Mouse (Mus musculus) liver, postnatal 0 days (tissue): ENCODE results near the gene Vsig10. TPM values are rescaled to one million over a fixed set of nuclear protein-coding genes. Genes with fewer than 3 reads are reported as not detected.

Source experiments
- ATAC-seq: fragments of 200-750 bp; cut with Nextera tagmentation; 2 replicates; pipeline ENCODE4 v1.8.0; 2017; ENCODE audit warnings: mild to moderate bottlenecking, moderate library complexity
- DNase-seq: peaks from one replicate; pipeline ENCODE4 v3.0.0-alpha.2; 2016
- H3K27ac ChIP-seq: fragments of 300-500 bp; sonication (generic); 2 replicates; pipeline ENCODE4 v1.5.1; 2014; ENCODE audit warnings: antibody characterized with exemption, moderate library complexity, mild to moderate bottlenecking, low read depth
- H3K27me3 ChIP-seq: fragments of 300-500 bp; sonication (generic); 2 replicates; pipeline ENCODE4 v1.6.1; 2014; ENCODE audit warnings: low read length, control low read depth, mixed read lengths; ENCODE audit not compliant: insufficient read depth
- H3K36me3 ChIP-seq: fragments of 300-500 bp; sonication (generic); replicated peaks from 2 replicates; pipeline ENCODE4 v1.6.1; 2014; ENCODE audit warnings: mild to moderate bottlenecking, control low read depth, low read length, moderate library complexity, mixed read lengths; ENCODE audit not compliant: insufficient read depth
- H3K4me1 ChIP-seq: fragments of 300-500 bp; sonication (generic); 2 replicates; pipeline ENCODE4 v1.6.1; 2014; ENCODE audit warnings: antibody characterized with exemption, mild to moderate bottlenecking, control low read depth; ENCODE audit not compliant: insufficient read depth
- H3K4me2 ChIP-seq: fragments of 300-500 bp; sonication (generic); 2 replicates; pipeline ENCODE4 v1.6.1; 2014; ENCODE audit warnings: low read depth, mild to moderate bottlenecking, low read length, moderate library complexity, mixed read lengths
- H3K4me3 ChIP-seq: fragments of 300-500 bp; sonication (generic); 2 replicates; pipeline ENCODE4 v1.5.1; 2014; ENCODE audit warnings: low read depth, low read length
- H3K9ac ChIP-seq: fragments of 300-500 bp; sonication (generic); replicated peaks from 2 replicates; pipeline ENCODE4 v1.6.1; 2014; ENCODE audit warnings: mild to moderate bottlenecking, moderate library complexity
- H3K9me3 ChIP-seq: fragments of 300-500 bp; sonication (generic); 2 replicates; pipeline ENCODE4 v1.6.1; 2016; ENCODE audit warnings: mild to moderate bottlenecking, control low read depth, low read length, mixed read lengths
- CTCF ChIP-seq: sonication (generic); IDR thresholded peaks from 2 replicates; pipeline ENCODE4 v1.5.1; 2016; ENCODE audit warnings: antibody characterized with exemption, low read depth
- EP300 ChIP-seq: IDR thresholded peaks from 2 replicates; pipeline ENCODE4 v1.6.1; 2016; ENCODE audit warnings: antibody characterized with exemption, low read depth, mild to moderate bottlenecking
- WGBS: fragments of 180-500 bp; shearing (Covaris S2); extraction: QIAGEN DNeasy Blood & Tissue Kit; methylation state at CpG from one replicate; pipeline ENCODE4 v1.1.7; 2014; ENCODE audit not compliant: insufficient replicate concordance; 5-methylcytosine and 5-hydroxymethylcytosine counted together
- polyA plus RNA-seq: library from polyadenylated mRNA; unstranded; fragments of >200 nt; fragmentation: Nextera tagmentation; extraction: Ambion mirVana; gene quantifications from 2 replicates; pipeline ENCODE4 v1.2.1, GENCODE M21; 2015

Gene Vsig10
- polyA plus RNA-seq, 1 experiment from 2014 or later = 2.9 TPM

- Histone ChIP-seq H3K9me3 (no peaks in the 10 kb centered on the region), H3K27ac (peak overlapping the region; percentile 98), H3K9ac (peak overlapping the region; percentile 93), H3K36me3 (no peaks in the 10 kb centered on the region), H3K4me3 (peak overlapping the region; percentile 89), H3K4me1 (peaks cover 27% of the 10 kb centered on the region), H3K4me2 (peak overlapping the region; percentile 77), H3K27me3 (no peaks in the 10 kb centered on the region)
- TF ChIP-seq CTCF (no peak), EP300 (no peak)
- 3% methylated on average over 24 of the region's 24 CpGs for WGBS
- ATAC-seq (peak; percentile 44), DNase-seq (peak; percentile 66)
These were observed 37.7 kb downstream of the Vsig10 start for GRCm38 (mm10) chr5:117356365-117357128.

GRCm38 (mm10) chr5:117357129-117357477, 38.2 kb downstream of the Vsig10 start, which contains the start of gene Wsb2:
Gene Wsb2 (plus strand): TSS chr5:117357304.
- WGBS = 0% methylated on average over 13 of the region's 54 CpGs
- ATAC-seq (peak; percentile 70), DNase-seq (peak; percentile 91)
- no peaks in the 10 kb centered on the region for H3K27me3 ChIP-seq
- H3K9me3 ChIP-seq = no peaks in the 10 kb centered on the region
- peak within 1 kb of the TSS; percentile 89 for H3K4me3 ChIP-seq
- H3K9ac ChIP-seq = peak within 1 kb of the TSS; percentile 93
- H3K4me1 ChIP-seq = peaks cover 27% of the 10 kb centered on the region
- no peak for TF ChIP-seq EP300
- no peaks in the 10 kb centered on the region for H3K36me3 ChIP-seq
- H3K4me2 ChIP-seq = peak within 1 kb of the TSS; percentile 77
- H3K27ac ChIP-seq = peak within 1 kb of the TSS; percentile 98

- peak; percentile 47 for ATAC-seq
- peaks cover 29% of the 10 kb centered on the region for H3K4me1 ChIP-seq
- peak overlapping the region; percentile 98 for H3K27ac ChIP-seq
- TF ChIP-seq CTCF = no peak
- no peak for TF ChIP-seq EP300
- peak; percentile 45 for DNase-seq
- H3K4me2 ChIP-seq = peak overlapping the region; percentile 77
- peak overlapping the region; percentile 89 for H3K4me3 ChIP-seq
- no peaks in the 10 kb centered on the region for H3K27me3 ChIP-seq
- H3K9me3 ChIP-seq = no peaks in the 10 kb centered on the region
- 1% methylated on average over 40 of the region's 49 CpGs for WGBS
- no peaks in the 10 kb centered on the region for H3K36me3 ChIP-seq
- peak overlapping the region; percentile 93 for H3K9ac ChIP-seq
These were observed 38.8 kb downstream of the Vsig10 start for GRCm38 (mm10) chr5:117357478-117358247.

DNA sequence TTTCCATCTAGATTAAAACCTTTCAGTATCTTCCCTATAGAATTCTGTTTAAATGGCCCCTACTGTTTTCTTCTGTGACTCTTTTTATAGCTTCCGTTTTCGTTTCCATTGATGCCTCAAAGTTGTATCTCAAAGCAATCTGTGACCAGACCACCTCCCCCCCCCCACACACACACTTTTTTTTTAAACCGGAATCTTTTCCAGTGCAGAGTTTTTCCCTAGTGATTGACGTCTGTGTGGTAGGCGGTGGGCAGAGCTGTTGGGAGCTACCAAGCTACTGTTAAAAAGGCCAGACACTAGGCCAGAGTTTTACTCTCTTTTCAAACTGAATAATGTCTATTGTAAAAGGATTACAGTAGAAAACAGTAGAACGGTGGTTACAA, 39.4 kb downstream of the Vsig10 start:
- no peak for ATAC-seq
- Histone ChIP-seq H3K27ac (peak overlapping the region; percentile 98), H3K27me3 (no peaks in the 10 kb centered on the region), H3K4me3 (peak overlapping the region; percentile 89), H3K9me3 (no peaks in the 10 kb centered on the region), H3K9ac (peak overlapping the region; percentile 93), H3K4me2 (peak overlapping the region; percentile 77), H3K36me3 (no peaks in the 10 kb centered on the region), H3K4me1 (peaks cover 34% of the 10 kb centered on the region)
- TF ChIP-seq EP300 (no peak), CTCF (no peak)
- WGBS = 18% methylated on average over 6 of the region's 6 CpGs
- DNase-seq = no peak

- peak; percentile 84 for DNase-seq
- Histone ChIP-seq H3K4me3 (peak overlapping the region; percentile 89; the same call in 1 of the 2 replicates), H3K27me3 (no peaks in the 10 kb centered on the region), H3K4me2 (peak overlapping the region; percentile 77), H3K9me3 (no peaks in the 10 kb centered on the region), H3K27ac (peak overlapping the region; percentile 92), H3K4me1 (peaks cover 39% of the 10 kb centered on the region), H3K36me3 (0 out of 2 replicates have a peak, but pooled peaks cover 2% of the 10 kb centered on the region), H3K9ac (no peak overlapping the region)
- 42% methylated on average over 11 of the region's 11 CpGs for WGBS
- ATAC-seq = no peak
- TF ChIP-seq EP300 = no peak
- TF ChIP-seq CTCF = peak; percentile 75
These were observed 39.8 kb downstream of the Vsig10 start for GRCm38 (mm10) chr5:117358725-117359124.
